Mouse (Mus musculus) stomach, postnatal 0 days (tissue): ENCODE data around the gene Stoml1.

Experiments used
- CTCF ChIP-seq: IDR thresholded peaks from 2 replicates; pipeline ENCODE4 v1.5.1; 2016; ENCODE audit warnings: antibody characterized with exemption, low read depth, mild to moderate bottlenecking, moderate library complexity
- EP300 ChIP-seq: optimal IDR thresholded peaks from 2 replicates; pipeline ENCODE3; 2016; ENCODE audit warnings: antibody characterized with exemption

DNA sequence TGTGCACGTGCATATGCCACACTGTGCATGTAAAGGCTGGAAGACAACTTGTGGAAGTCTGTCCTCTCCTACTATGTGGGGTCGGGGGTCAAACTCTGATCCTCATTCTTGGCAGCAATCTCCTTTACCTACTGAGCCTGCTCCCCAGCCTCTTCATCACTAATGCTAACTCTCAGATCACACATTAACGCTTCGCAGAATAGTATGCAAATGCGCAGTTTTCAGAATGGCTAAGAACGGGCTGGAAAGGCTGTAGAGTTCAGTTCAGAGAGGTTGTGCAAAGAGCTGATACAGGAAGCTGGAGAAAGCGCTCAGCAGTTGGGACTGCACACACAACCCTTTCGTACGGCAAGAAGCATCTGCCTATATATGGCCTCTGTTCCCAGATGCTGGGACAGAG, 19.9 kb downstream of the Stoml1 start:
- TF ChIP-seq CTCF (no peak), EP300 (no peak)
